Mouse (Mus musculus): ENCODE data around the gene Ms4a4a. TPM values are rescaled to one million over a fixed set of nuclear protein-coding genes. Genes with fewer than 3 reads are reported as not detected.

The Ms4a4a gene
- not detected for polyA plus RNA-seq (2021)

DNA sequence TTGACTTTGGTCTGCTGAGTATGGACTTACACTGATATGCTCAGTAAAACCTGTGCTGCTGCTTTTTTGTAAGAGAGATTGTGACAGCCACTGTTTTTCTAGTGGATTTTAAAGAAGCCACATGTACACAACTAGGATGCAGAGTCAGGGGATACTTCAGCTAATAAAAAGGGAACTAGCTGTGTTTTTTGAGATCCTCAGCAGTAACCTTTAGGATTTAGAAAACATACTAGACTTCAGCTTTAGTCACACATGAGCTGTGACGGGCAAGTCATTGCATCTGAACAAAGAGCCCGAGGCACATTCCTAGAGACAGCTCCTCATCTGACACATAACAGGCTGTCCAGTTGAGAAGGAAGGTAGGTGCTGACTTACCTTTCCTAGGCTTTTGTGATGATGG, at the start of gene Ms4a4a:
Gene Ms4a4a (plus strand): TSS at position 251 of the 400 bp plus-strand sequence.
- H3K27me3 ChIP-seq: peaks cover 68% of the 10 kb centered on the region
- ChIA-PET POLR2A (no interaction called here), CTCF (interaction anchor here (1.1 kb wide), 1 partner anchor 11 kb away, joined by 3 read pairs; no protein-coding TSS in a partner anchor)
- in situ Hi-C loops (cut with MboI; ENCODE audit: low pct_unique_long_range_greater_than_20kb): no loop called here
- DNase-seq (ENCODE audit: low read depth, low spot score) (no peak), ATAC-seq (no peak)
- TF ChIP-seq CTCF (IDR thresholded peaks at IDR 0.05): no peak

DNA sequence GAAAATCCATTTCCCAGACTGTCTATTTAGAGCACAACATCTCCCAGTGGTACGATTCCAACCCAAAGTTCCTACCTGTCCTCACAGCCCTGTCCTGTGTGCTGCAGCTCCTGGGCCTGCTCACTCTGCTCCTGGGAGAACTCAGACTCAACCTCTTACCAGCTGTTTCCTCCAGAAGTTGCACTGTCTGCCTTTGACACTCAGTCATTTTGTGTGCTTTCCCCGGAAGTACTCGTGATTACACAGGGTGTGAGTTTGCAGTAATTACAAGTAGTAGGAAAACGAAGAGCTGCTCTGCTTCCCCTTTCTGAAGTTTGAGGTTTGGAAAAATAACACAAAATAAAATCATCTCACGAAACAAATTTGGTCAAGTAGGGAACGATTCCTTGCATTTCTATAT, 39.4 kb upstream of the Ms4a4a start, which contains the start of gene Ms4a7:
Gene Ms4a7 (minus strand): TSS at position 215 of the 400 bp plus-strand sequence.
- in situ Hi-C loops (cut with MboI; ENCODE audit: low pct_unique_long_range_greater_than_20kb): no loop called here
- ChIA-PET POLR2A (no interaction called here), CTCF (no interaction called here)
- DNase-seq (ENCODE audit: low read depth, low spot score): no peak
- TF ChIP-seq CTCF (IDR thresholded peaks at IDR 0.05): no peak
- ATAC-seq: no peak
- peaks cover 73% of the 10 kb centered on the region for H3K27me3 ChIP-seq

DNA sequence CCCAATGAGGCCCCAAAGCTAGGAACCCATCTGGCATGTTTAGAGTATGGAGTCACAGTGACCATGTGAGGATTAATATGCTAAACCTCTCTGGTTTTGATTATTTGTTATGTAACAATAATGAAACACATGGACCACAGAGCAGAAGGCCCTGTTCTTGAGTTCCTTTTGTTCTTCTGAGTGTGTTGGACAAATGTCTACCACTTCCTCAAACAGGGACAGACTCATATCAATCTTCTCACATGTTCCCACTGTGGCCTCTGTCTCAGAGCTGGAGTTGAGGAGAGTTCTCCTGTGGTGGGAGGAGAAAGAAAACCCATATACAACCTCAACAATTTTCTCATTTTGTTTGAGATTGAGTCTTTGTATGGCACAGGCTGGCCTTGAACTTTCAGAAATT, 32.2 kb upstream of the Ms4a4a start:
- POLR2A ChIA-PET: no interaction called here
- no peak for ATAC-seq
- CTCF ChIA-PET: no interaction called here
- in situ Hi-C loops (cut with MboI; ENCODE audit: low pct_unique_long_range_greater_than_20kb): no loop called here
- no peak for TF ChIP-seq CTCF (IDR thresholded peaks at IDR 0.05)
- DNase-seq (ENCODE audit: low read depth, low spot score): no peak
- H3K27me3 ChIP-seq: peaks cover 57% of the 10 kb centered on the region

DNA sequence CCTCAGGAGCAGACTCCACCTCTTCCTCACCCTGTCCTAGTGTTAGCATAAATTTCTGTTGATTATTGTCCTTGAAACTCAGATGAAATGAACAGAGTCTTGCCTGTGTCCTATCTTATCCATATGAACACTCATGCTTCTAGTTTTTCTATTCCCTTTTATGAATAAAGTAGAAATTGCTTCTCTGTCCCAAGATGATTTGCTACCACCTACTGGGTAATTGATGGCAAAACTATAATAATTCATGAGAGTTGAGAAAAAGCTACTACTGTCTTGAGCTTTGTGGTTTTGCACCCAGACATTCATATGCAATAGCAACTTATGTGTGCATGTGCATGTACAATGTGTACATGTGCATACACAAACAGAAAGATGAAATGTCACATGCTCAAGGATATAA, 31.3 kb upstream of the Ms4a4a start:
- TF ChIP-seq CTCF (IDR thresholded peaks at IDR 0.05): no peak
- no peak for DNase-seq (ENCODE audit: low read depth, low spot score)
- ChIA-PET POLR2A (no interaction called here), CTCF (no interaction called here)
- H3K27me3 ChIP-seq: peaks cover 61% of the 10 kb centered on the region
- in situ Hi-C loops (cut with MboI; ENCODE audit: low pct_unique_long_range_greater_than_20kb): no loop called here
- no peak for ATAC-seq

DNA sequence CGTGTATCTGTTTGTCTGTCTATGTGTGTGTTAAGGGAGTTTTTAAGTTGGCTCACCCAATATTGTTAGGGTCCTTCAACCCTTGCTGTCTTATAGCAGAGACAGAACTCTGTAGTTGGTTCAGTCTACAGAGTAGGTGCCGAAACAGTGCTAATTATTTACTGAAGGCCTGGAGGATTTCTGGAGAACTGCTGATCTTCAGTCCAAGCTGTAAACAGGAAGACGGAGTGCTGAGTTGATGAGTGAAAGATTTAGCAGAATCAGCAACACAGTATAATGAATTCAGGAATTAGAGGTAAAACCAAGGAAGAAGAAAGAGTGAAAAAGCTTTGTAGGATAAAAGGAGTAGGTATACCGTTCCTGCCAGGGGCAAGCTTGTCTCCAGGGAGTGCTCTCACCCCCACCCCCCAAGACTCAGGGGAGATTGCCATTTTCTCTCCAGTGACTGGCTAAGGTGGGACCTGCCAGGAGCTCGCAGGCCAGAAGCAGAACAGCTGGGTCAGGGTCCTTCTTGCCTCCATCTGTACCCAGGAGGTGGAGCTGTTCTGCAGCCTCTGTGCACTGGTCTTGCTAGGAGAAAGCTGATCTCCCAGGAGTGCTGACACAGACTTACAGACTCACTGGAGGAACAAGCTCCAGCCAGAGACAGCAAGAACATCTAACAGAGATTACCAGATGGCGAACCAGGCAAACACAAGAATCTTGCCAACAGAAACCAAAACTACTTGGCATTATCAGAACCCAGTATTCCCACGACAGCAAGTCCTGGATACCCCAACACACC, 25.4 kb upstream of the Ms4a4a start:
- H3K27me3 ChIP-seq: peaks cover 47% of the 10 kb centered on the region
- ATAC-seq (peak; percentile 57), DNase-seq (ENCODE audit: low read depth, low spot score) (no peak)
- ChIA-PET POLR2A (no interaction called here), CTCF (interaction anchor here (0.8 to 3.2 kb wide), 4 partner anchors 9 to 252 kb away, joined by 3 to 15 read pairs (median 4); no protein-coding TSS in a partner anchor)
- in situ Hi-C loops (cut with MboI; ENCODE audit: low pct_unique_long_range_greater_than_20kb): loop anchor here (5.0 kb wide), 1 partner anchor 417 kb away; no protein-coding TSS in a partner anchor
- no peak for TF ChIP-seq CTCF (IDR thresholded peaks at IDR 0.05)

DNA sequence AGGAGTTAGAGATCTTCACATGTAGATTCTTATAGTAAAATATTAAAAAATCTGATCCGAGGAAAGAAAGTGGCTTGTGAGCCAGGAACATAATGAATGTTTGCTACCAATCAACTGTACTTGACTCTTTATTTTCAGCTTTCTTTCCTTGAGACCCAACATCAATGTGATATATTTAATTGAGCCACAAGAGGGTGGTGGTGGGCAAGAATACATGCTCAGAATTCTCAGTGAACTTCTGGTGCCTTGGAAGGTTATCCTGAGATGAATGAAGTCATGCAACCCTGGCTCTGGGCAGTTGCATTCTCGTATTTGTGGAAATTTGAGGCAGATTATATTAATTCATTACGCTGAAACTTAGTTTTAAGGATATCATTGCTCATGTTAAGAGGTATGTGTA, 23.4 kb upstream of the Ms4a4a start:
- ATAC-seq (no peak), DNase-seq (ENCODE audit: low read depth, low spot score) (no peak)
- CTCF ChIA-PET: interaction anchor here (1.0 to 3.2 kb wide), 2 partner anchors 11 to 250 kb away, joined by 3 to 15 read pairs; no protein-coding TSS in a partner anchor
- peaks cover 54% of the 10 kb centered on the region for H3K27me3 ChIP-seq
- peak; percentile 54 for TF ChIP-seq CTCF (IDR thresholded peaks at IDR 0.05)
- in situ Hi-C loops (cut with MboI; ENCODE audit: low pct_unique_long_range_greater_than_20kb): loop anchor here (5.0 kb wide), 1 partner anchor 415 kb away; no protein-coding TSS in a partner anchor
- POLR2A ChIA-PET: interaction anchor here (0.7 kb wide), 1 partner anchor 287 kb away, joined by 6 read pairs; no protein-coding TSS in a partner anchor

DNA sequence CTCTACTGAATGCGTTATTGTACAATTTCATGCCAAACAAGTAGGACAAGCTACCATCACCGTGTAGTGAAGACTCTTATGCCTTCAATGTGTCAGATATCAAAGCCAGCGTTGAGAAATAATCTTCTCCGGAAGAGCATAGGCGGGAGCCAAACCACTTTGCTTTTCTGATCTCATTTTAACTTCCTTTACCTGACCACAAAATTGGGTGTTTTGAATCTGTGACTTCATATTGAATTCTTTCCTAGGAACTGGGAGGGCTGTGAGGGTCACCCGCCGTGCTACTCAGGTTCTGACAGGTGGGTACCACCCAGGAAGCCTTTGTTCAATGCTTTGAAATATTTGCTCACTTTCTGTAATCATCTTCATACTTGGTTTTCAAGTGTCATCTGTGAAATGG, 19.6 kb upstream of the Ms4a4a start:
- no peak for TF ChIP-seq CTCF (IDR thresholded peaks at IDR 0.05)
- ChIA-PET CTCF (interaction anchor here (0.7 to 0.9 kb wide), 2 partner anchors 246 to 413 kb away, joined by 3 read pairs; no protein-coding TSS in a partner anchor), POLR2A (no interaction called here)
- H3K27me3 ChIP-seq: peaks cover 42% of the 10 kb centered on the region
- in situ Hi-C loops (cut with MboI; ENCODE audit: low pct_unique_long_range_greater_than_20kb): no loop called here
- DNase-seq (ENCODE audit: low read depth, low spot score) (no peak), ATAC-seq (no peak)

DNA sequence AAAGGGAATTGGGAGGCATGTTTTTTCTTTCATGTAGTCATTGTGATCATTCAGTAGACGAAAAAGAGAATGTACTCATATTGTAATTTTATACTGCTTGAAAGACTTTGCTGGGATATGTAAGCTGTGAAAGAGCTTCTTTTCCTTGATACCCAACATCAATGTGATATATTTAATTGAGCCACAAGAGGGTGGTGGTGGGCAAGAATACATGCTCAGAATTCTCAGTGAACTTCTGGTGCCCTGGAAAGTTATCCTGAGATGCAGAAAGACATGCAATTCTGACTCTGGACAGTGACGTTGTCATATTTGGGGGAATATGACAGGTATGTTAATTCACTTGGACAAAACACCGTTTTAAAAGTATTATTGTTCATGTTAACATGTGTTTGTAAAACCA, 15.2 kb upstream of the Ms4a4a start:
- POLR2A ChIA-PET: no interaction called here
- H3K27me3 ChIP-seq: peaks cover 45% of the 10 kb centered on the region
- ATAC-seq (no peak), DNase-seq (ENCODE audit: low read depth, low spot score) (no peak)
- TF ChIP-seq CTCF (IDR thresholded peaks at IDR 0.05): peak; percentile 65
- CTCF ChIA-PET: interaction anchor here (0.7 to 2.6 kb wide), 8 partner anchors 12 to 408 kb away, joined by 3 to 16 read pairs (median 4); partner anchors contain the start of gene Ms4a6d
- in situ Hi-C loops (cut with MboI; ENCODE audit: low pct_unique_long_range_greater_than_20kb): loop anchor here (5.0 kb wide), 1 partner anchor 242 kb away; the partner anchor contains the start of gene Ms4a6d

DNA sequence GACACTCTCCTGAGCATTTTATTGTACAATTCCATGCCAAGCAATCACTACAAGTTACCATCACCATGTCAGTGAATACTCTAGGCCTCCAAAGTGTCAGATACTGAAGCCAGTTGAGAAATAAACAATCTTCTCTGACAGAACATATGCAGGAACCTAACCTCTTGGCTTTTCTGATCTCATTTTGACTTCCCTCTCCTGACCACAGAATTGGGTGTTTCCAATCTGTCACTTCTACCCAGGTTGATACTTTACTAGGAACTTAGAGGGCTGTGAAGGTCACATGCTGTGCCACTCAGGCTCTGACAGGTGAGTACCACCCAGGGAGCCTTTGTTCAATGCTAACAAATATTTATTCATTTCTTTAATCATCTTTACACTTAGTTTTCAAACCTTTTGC, 13.3 kb upstream of the Ms4a4a start:
- H3K27me3 ChIP-seq: peaks cover 30% of the 10 kb centered on the region
- in situ Hi-C loops (cut with MboI; ENCODE audit: low pct_unique_long_range_greater_than_20kb): loop anchor here (5.0 kb wide), 1 partner anchor 240 kb away; the partner anchor contains the start of gene Ms4a6d
- DNase-seq (ENCODE audit: low read depth, low spot score) (no peak), ATAC-seq (no peak)
- TF ChIP-seq CTCF (IDR thresholded peaks at IDR 0.05): no peak
- CTCF ChIA-PET: interaction anchor here (1.2 to 1.5 kb wide), 3 partner anchors 12 to 239 kb away, joined by 3 to 7 read pairs (median 4); no protein-coding TSS in a partner anchor
- POLR2A ChIA-PET: no interaction called here

DNA sequence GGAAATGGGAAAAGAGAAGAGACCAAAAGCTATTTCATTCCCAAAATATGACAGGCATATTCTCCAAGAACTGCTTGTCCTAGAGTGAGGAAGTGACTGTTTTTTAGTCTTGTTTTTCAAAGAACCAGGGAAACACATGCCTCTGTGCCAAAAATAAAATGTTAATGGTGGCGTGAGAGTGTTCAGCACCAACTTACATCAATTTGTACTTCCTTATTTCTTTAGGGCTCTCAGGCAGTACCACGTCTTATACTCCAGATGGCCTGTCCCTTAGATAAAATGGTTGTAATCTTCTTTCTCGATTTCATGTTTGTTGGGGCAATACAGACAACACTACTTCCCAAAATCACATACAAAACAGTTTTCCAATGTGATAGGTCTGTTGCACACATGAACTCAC, 7.0 kb upstream of the Ms4a4a start:
- no peak for TF ChIP-seq CTCF (IDR thresholded peaks at IDR 0.05)
- H3K27me3 ChIP-seq: peaks cover 55% of the 10 kb centered on the region
- CTCF ChIA-PET: no interaction called here
- ATAC-seq (no peak), DNase-seq (ENCODE audit: low read depth, low spot score) (no peak)
- POLR2A ChIA-PET: no interaction called here
- in situ Hi-C loops (cut with MboI; ENCODE audit: low pct_unique_long_range_greater_than_20kb): no loop called here

DNA sequence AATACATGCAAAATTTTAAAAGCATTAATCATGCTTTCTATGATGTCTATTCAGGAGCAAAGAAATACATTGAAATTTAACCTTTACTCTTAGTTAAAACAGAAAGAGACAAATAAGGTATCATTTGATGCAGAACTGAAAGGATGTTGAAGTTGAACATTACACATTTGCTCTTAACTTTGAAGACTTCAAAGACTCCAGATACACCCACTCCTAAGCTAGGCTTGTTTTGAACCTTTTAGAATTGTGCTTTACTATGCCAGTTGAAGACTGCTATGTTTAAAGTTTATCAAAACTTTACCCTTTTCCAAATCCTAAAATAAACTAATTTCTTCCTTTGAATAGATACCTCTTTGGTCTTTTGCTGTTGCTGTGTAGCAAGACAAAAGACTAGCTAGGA, 4.1 kb upstream of the Ms4a4a start:
- DNase-seq (ENCODE audit: low read depth, low spot score) (no peak), ATAC-seq (no peak)
- in situ Hi-C loops (cut with MboI; ENCODE audit: low pct_unique_long_range_greater_than_20kb): no loop called here
- TF ChIP-seq CTCF (IDR thresholded peaks at IDR 0.05): no peak
- H3K27me3 ChIP-seq: peaks cover 69% of the 10 kb centered on the region
- ChIA-PET CTCF (no interaction called here), POLR2A (interaction anchor here (0.7 kb wide), 1 partner anchor 123 kb away, joined by 3 read pairs; no protein-coding TSS in a partner anchor)
